Mouse (Mus musculus) megakaryocyte, embryonic 14.5 days (primary cell): ENCODE data around the gene Npas3.

ENCODE experiments used
- FLI1 ChIP-seq: IDR thresholded peaks from 2 replicates; pipeline ENCODE4 v1.6.1; 2012; ENCODE audit warnings: low read length, inconsistent platforms, mixed read lengths
- GATA1 ChIP-seq: IDR thresholded peaks from 3 replicates; pipeline ENCODE4 v1.6.1; 2012; ENCODE audit warnings: mixed read lengths, low read length, inconsistent platforms, borderline replicate concordance

- TF ChIP-seq GATA1 (no peak), FLI1 (no peak)
Observed at GRCm38 (mm10) chr12:53802381-53802780, 553.9 kb downstream of the Npas3 start.
